Mouse (Mus musculus): Measurements from ENCODE around the gene Vwa8.

The Vwa8 gene

DNA sequence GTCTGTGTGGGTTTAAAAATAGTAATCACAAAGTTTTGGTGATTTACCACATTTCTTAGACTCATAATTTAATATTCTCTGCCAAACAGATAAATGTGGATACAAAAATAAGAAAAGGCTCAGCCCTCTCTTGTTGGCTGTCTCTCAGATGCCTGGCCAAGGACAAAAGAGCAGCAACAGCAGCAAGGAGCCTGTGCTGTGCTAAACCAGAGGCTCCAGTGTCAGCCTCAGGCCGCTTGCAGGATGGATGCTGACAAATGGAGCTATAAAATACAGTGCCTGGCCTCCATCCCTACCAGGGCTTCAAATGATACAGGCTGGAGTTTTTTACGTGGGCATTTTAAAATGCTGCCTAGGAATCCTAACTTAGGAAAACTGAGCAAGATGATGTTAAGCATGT is 134.3 kb downstream of the Vwa8 start:
- 80% methylated on average over 2 of the region's 2 CpGs for WGBS

DNA sequence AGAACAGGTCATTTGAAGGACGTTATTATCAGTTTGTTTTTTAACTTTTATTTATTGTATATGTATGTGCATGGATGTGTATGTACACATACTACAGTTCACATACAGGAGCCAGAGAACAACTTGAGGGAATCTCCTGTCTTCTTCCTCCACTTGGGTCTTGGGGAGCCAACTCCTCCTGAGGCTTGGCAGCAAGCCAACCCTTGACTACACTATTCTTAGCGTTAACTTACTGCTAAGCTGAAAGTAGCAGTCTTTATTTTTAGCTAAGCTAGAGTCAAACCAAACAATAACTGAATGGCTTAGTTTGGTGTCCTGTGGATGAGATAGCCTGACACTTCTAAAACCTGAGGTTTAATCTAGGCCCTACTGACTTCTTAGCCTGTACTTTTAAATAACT is 135.4 kb downstream of the Vwa8 start:
- WGBS: 43% methylated on average over 2 of the region's 2 CpGs

DNA sequence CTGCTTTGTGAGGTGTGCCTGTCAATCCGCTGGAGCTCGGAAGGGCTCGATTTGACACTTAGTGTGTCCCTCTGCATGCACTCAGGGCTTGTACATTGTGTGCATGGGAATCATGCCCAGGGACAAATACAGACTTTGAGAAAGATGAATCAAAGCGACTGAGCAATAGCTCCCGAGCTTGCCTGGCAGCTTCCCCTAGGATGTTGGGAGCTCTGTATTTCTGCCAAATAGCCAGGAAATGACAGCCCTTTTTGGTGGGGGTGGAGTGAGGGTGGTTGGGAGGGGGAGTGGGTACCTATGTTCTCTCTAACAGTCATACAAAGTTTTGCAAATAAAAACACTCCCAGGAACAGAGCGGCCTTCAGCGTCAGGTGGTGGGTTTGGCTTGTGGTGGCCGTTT is 138.7 kb downstream of the Vwa8 start:
- WGBS: 43% methylated on average over 8 of the region's 8 CpGs

DNA sequence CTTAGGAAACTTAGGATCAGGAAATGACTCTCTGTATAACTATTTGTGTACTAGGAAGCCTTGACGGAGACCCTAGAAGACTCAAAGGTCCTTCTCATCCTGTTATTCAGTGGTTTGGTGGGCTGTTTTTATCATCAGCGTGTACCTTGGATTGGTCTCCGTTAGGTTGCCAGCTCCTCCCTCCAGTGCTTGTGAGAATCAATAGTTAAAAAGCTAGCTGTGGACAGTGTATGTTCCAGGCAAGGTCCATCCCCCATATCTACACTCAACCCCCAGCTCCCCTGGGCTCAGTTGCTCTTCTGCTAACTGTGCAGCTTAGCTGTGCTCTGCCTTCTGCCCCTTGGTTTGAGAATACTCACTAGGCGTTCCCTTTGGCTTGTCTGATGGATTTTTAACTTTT is 143.6 kb downstream of the Vwa8 start:
- 89% methylated on average over 4 of the region's 4 CpGs for WGBS

DNA sequence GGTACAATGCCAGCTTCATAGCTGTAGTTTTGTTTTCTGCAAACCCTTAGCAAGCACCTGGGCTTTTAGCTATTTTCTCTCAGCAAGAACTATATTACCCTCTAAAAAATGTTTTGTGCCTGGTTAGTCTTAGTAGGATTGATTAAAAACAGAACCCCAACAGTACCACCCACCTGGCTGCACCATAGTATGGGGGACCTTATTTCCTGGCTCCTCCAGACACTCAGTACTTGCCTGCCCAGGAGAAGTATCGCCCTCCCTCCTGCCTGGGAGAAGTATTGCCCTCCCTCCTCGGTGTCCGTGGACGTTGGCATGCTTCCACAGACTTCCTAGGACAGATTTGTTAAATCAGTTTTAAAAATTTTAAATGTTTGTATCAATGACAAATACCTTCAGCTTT is 144.7 kb downstream of the Vwa8 start:
- 62% methylated on average over 4 of the region's 4 CpGs for WGBS

DNA sequence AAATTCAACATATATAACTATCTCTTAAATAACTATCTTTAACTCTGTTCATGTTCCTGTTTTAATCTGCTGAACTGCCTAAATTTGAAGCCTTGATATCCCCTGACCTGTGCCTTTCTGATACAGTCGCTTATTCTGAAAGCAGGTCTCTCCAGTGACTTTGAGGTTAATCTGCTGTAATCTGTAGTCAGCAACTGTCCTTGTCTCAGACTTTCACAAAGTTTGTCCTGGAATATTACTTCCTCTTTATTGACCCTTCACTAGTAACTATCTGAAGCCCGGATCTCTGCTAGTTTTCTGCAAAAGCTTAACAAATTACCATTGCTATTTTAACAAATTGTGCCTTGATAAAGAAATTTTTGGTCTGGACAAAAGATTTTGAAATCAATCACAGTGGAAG is 147.5 kb downstream of the Vwa8 start:
- WGBS: 97% methylated on average over 2 of the region's 2 CpGs

DNA sequence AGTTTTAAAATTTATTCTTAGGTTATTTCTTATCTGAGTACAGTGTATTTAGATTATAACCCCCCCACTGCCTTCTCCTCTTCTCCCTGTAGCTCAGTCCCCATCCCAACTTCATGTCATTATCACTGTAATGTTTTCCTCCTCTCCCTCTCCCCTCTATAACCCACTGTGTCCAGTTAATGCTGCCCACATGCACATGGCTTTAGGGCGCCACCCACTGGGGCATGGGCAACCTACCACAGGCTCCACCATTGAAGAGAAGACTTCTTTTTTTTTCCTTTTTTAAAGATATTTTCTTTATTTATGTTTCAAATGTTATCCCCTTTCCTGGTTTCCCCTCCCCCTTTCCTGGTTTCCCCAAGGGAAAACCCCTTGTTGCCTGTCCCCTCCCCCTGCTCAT is 154.7 kb downstream of the Vwa8 start:
- WGBS: 78% methylated on average over 1 of the region's 1 CpGs

DNA sequence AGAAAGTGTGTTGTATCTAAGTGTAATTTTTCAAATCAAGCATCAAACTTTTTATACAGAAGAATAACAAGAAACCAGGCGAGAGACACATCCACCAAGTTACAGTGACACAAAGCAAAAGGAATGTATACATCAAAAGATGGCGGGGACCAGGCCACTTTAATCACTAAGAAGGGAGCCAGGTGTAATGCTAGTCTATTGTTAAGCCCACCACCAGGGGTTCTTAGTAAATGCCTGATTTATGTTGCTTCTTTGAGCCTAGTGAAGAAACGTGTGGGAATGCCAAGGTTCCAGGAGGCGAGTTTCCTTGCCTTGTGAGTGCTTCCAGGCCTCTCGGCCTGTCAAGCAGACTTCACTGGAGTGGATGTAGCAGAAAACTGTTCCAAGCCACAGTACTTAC is 168.9 kb downstream of the Vwa8 start:
- WGBS: 89% methylated on average over 5 of the region's 5 CpGs

DNA sequence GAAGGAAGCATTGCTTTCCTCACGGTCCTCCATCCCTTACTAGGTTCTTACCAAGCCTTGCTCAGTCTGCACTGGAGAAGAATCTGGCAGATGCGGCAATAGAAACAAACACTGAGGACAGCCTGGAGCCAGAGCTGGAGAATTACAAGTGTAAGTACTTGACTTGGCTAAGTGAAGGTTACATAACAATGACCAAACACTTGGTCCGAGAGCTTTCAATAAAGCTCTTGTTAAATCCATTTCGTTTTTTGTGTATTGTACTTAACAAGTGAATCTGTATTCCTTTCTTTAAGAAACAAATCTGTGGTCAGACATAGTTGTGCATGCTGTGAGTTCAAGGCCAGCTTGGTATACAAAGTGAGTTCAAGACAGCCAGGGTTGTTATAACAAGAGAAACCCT is 169.7 kb downstream of the Vwa8 start:
- 79% methylated on average over 4 of the region's 4 CpGs for WGBS

DNA sequence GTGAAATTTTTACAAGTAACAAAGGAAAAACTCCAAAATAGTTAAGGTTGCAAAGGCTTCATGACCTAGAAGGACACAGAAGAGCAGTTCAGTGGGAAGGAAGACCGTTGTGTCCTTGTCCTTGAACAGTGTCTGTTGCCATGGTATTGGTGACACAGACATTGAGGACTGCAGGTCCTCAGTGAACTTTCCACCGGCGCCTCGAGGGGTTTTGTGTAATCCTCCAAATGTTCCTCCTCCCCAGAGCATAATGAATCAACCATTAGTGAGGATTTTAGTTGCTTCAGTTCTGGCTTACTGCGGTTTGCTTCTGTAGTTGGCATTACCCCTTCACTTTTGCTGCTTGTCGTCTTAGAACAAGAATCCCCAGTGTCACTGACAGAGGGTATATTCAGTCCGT is 172.9 kb downstream of the Vwa8 start:
- WGBS: 63% methylated on average over 7 of the region's 7 CpGs

DNA sequence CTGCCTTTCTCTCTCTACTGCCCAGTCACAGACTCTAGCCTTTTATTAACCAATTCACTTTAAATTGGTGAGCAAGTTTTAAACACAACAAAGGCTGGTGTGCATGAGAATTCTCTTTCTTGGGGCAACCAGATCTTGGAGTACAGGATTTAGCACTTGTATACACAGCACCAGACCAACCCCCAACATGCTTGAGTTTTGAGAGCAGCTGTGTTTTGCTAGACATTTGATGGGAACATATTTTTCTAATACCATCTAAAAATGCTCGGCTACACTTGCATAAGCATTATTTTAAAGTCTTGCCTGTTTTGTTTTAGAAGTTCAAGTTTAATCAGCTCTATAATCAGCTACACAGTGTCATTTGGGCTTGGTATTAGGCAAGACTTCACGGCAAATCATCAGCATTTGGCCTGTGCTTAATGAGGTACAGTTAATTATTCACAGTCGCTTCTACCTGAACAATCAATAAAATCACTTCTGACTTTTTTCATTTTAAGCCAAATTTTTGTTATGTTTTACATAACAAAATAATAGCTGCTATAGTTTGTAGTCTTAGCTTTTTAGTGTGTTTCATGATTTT is 180.2 kb downstream of the Vwa8 start:
- 75% methylated on average over 3 of the region's 3 CpGs for WGBS

DNA sequence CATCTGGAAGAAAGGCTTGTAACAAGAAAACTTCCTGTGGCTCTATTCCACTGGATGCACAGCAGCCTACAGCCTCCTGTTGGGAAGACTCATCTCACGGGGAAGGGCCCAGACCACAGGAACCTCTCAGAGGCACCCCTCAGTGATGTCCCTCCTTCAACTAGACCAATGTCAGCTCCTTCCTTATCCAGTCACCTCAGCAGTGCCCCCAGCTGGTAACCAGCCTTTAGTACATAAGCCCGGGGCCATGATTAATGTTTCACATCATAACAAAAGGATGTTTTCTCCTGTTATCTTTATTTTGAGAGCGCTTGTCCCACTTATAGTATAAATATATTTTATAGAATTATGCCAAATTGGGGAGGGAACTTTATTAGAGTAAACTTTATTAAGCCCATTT is 181.9 kb downstream of the Vwa8 start:
- WGBS: 92% methylated on average over 3 of the region's 3 CpGs

DNA sequence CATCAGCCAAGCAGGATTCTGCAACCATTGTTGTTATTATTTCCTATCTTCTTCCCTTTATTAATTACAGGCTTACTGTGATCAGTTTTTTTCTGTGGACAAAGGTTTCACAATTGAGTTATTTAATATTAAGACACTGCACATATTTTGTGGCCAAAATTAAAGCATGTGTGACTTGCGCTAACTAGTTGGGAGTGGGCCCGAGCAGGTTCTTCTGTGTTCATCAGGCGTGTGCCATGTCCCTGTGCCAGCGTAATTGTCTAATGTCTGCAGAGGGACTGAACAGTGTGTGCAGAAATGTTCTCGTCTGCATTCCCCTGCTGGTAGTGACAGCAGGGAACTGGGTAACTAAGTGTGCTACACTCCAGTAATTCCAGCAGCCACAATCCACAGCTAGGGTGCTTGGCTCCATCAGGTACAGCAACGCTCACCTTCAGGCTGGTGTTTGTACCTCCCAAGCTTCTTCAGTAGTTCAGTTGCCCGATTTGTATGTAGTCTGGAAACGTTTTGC is 182.4 kb downstream of the Vwa8 start:
- 91% methylated on average over 8 of the region's 8 CpGs for whole genome bisulfite sequencing

DNA sequence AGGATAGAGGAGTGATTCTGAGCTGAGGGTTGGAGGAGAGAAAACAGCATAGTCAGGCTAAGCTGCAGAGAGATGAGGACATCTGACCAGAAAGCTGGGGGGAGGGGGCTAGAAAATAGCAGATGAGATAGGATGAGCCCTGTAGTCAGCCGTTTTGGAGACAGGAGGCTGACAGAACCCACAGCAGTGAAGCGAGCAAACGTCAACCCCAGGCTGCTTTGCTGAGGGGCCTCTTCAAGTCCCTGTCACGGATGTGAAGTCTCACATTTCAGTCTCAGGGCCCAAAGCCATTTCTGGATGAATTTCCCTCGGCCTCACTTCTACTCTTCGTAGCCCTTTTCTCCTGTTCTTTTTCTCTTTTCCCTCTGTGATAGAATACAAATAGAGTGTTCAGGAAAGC is 184.5 kb downstream of the Vwa8 start:
- 84% methylated on average over 6 of the region's 6 CpGs for WGBS

DNA sequence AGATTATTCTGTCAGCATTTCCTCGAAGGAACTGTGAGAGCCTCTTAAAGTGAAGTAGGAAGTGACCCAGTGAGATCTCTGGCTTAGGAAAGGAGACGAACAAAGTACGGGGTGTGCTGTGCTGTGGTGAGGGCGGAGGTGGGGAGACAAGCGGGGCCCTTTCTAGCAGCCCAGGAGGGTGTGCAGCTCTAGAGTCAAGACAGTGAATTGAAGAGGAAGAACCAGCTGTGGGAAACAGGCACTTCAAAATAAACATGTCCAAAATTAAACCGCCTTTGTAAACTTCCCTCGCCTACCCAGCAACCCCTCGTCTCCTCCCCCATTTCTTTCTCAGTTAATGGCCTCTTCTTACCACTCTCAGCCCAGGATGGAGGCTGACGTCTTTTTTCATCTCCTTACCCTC is 185.7 kb downstream of the Vwa8 start:
- 68% methylated on average over 9 of the region's 9 CpGs for WGBS

DNA sequence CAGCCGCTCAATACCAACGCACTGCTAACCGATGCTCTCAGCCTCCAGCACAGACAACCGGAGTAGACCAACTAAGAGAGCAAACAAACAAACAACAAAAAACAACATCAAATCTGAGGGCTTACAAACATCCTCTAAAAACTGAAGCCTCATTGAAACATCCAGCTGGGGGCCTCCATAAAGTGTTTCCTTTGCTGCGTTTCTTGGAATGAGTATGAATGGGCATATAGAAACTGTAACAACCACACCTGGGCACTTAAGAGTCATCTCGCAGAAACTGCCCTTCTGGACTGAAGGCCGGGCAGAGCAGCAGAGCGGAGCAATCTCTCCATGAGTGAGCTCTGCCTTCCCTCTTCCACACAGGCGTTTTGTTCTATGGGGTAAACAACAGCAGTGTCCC is 186.7 kb downstream of the Vwa8 start:
- WGBS: 81% methylated on average over 9 of the region's 9 CpGs

DNA sequence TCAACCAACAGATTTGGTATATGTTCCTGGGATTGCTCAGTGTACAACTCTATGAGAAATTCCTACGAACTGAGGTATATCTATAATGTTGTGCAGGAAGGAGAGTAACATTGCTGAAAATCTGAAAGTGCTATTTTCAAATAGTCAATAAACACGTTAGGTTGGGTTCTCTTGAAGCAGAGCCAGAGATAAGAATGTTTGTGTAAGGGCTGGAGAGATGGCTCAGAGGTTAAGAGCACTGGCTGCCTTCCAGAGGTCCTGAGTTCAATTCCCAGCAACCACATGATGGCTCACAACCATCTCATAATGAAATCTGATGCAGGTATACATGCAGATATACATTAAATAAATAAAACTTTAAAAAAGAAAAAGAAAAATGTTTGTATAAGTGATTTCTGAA is 198.3 kb downstream of the Vwa8 start:
- WGBS: 80% methylated on average over 2 of the region's 2 CpGs

DNA sequence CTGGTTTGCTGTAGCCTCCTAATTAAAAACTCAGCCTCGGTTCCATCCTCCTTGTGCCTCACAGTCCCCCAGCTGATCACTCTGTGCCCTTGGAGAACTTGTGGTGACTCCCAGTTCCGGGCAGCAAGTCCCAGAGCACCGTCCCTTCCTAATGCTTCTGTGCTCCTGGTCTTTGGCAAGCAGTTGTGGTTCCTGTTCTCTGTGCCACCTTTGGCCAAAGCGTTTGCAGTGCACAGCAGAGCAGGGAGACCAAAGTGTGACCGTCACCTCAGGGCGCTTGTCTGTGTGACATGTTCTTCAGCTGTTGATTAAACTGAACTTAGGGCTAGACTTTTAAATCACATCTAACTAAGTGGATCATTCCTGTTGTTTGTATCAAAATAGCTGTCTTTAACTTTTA is 199.1 kb downstream of the Vwa8 start:
- WGBS: 84% methylated on average over 6 of the region's 6 CpGs

DNA sequence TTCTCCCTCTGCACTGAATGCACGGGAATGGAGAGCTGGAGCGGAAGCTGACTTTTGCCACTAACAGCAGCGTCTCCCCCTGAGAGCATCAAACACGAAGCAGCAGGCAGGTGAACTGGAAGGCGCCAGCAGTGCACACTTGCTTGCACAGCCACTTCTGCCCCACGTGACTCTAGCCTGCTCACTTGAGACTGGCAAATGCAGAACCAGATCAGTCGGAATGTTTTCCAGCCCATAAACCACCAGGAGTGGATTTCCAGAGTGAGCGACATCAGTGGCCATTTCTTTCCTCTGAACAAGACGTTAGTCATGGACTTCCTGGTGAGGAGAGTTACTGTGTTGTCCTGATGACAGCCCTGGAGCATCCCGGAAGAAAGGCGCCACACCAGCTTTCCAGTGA is 200.7 kb downstream of the Vwa8 start:
- 80% methylated on average over 11 of the region's 11 CpGs for WGBS

DNA sequence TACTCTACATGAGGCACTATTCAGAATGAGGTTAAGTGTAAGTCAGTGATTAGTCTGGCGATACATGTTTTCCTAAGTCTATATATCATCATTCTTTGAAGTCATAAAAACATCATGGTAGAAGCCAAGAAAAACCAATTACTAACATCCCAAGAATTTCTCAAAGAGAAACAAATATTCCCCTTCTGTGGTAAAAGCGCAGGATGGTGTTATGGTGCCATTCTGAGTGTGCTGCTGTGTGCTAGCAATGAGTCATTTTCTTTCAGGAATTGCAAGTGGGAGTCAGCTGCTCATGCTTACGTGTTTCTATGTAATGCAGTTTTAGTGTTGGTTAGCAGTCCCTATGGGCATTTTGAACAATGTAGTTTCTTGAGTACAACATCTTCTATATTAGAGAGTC is 216.8 kb downstream of the Vwa8 start:
- 45% methylated on average over 3 of the region's 3 CpGs for WGBS

DNA sequence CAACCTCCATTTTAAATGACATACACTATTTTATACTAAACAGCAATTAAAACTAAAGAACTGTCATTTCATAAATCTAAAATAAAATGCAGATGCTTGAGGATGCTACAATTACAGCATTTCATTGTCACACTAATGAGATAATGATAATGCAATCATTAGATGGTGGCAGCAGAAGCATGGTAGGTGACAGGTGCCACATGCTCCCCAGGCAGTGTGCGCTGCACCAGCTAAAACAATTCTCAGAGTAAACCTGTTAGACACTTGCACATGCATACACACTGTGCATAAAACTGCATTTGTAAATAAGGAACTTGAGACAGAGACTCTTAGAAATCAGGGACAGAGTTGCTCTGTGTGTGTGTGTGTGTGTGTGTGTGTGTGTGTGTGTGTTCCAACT is 220.7 kb downstream of the Vwa8 start:
- 91% methylated on average over 1 of the region's 1 CpGs for WGBS

DNA sequence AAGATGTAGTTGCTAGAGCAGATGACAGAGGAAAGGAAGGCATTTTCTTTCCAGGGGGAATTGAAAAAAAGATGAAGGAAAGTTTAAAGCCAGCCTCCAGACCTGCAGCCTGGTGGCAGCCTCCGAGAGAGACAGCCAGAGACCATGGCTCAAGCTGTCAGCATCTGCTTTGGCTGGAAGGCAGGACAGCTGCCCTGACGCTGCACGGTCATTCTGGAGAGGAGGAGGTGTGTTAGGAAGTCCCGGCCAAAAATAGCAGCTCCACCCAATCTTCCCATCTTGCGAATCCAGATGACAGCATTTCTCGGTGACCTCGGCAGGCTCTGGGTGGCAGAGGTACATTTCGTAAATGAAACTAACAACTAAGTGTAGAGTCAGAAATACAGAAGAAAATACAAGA is 225.9 kb downstream of the Vwa8 start:
- WGBS: 86% methylated on average over 8 of the region's 8 CpGs

DNA sequence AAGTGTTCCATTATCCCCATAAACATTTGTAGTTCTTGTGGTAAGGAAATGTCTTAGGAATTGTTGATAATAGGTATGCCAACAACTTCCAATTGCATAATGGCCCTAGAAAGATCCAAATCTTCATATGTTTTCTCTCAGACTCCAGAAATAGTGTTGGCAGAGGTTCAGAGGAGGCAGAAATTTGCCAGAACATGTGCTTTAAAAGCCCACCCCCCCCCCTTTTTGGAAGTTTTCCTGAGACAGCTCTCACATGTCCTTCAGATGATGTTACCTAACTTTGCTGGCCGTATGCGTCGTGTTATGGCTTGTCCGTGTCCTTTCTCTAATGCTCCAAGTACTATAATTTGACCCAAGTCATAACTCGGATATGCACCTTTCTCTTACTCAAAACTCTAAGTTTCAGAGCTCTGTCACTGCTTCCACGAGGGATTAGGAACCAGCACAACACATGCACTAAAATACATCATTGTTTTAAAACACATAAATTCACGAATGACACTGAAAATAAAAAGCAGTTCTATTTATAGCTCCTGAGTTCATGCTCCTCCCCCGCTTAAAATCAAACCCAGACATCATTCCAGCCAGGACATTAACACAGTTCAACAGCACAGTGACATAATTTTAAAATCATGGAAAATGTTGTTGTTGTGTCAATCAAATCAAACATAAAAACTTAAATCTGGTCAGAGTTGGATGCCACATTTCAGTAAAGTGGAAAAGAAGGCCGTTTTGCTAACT is 227.9 kb downstream of the Vwa8 start:
- WGBS: 67% methylated on average over 9 of the region's 9 CpGs

DNA sequence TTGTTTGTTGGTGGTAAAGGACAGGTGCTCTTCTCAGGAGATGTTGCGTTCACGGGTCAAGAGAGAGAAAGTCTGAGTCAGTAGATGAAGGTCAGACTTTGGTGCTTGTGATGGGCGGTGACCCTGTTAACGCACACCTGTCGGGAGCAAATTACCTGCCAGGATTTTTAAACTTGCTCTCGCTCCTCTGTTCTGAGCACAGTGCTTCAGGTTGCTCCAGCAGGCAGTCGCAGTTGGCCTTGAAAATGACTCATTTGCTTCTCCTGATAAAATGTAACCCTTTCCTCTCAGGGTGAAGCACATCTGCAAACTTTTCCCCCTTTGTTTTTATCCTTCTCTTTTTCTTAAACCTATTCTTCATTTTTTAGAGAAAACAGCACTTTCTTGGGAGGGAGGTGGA is 234.7 kb downstream of the Vwa8 start:
- 90% methylated on average over 7 of the region's 7 CpGs for WGBS
